Mouse (Mus musculus): ENCODE data around the gene Unc5c. TPM values are rescaled to one million over a fixed set of nuclear protein-coding genes. Genes with fewer than 3 reads are reported as not detected.

Unc5c gene
- 1 to 10 TPM in 1 of 2 experiments, under 1 TPM in 1; 0.86 to 1.1 TPM for total RNA-seq (2021)

GRCm38 (mm10) chr3:141465104-141465705 is at the start of gene Unc5c:
Unc5c (plus strand) TSS chr3:141465216.
- peak; percentile 68 for DNase-seq

- DNase-seq, result no peak
These were observed 7.5 kb upstream of the Unc5c start for GRCm38 (mm10) chr3:141457475-141457874.

GRCm38 (mm10) chr3:141462482-141462881 is 2.5 kb upstream of the Unc5c start:
- no peak for DNase-seq

GRCm38 (mm10) chr3:141464691-141465103 is 319 bp upstream of the Unc5c start:
- DNase-seq, result peak; percentile 51

GRCm38 (mm10) chr3:141466061-141466460 is 1.0 kb downstream of the Unc5c start:
- DNase-seq, result no peak

- no peak for DNase-seq
These were observed 1.8 kb downstream of the Unc5c start for GRCm38 (mm10) chr3:141466727-141467335.

GRCm38 (mm10) chr3:141469338-141469737 is 4.3 kb downstream of the Unc5c start:
- no peak for DNase-seq

GRCm38 (mm10) chr3:141473205-141473604 is 8.2 kb downstream of the Unc5c start:
- no peak for DNase-seq

- DNase-seq, result no peak
These were observed 10.4 kb downstream of the Unc5c start for GRCm38 (mm10) chr3:141475389-141475788.

GRCm38 (mm10) chr3:141475919-141476318 is 10.9 kb downstream of the Unc5c start:
- DNase-seq, result no peak

GRCm38 (mm10) chr3:141476670-141477069 is 11.7 kb downstream of the Unc5c start:
- no peak for DNase-seq

- DNase-seq, result no peak
These were observed 17.4 kb downstream of the Unc5c start for GRCm38 (mm10) chr3:141482465-141482864.

- DNase-seq, result no peak
These were observed 18.8 kb downstream of the Unc5c start for GRCm38 (mm10) chr3:141483665-141484431.

- no peak for DNase-seq
These were observed 20.2 kb downstream of the Unc5c start for GRCm38 (mm10) chr3:141485218-141485617.

- no peak for DNase-seq
These were observed 25.6 kb downstream of the Unc5c start for GRCm38 (mm10) chr3:141490647-141491046.

- DNase-seq, result peak; percentile 9
These were observed 26.4 kb downstream of the Unc5c start for GRCm38 (mm10) chr3:141491272-141491950.

- DNase-seq, result peak; percentile 47
These were observed 26.9 kb downstream of the Unc5c start for GRCm38 (mm10) chr3:141491951-141492310.

GRCm38 (mm10) chr3:141493000-141493399 is 28.0 kb downstream of the Unc5c start:
- peak; percentile 19 for DNase-seq

- DNase-seq, result no peak
These were observed 33.5 kb downstream of the Unc5c start for GRCm38 (mm10) chr3:141498348-141499056.

- DNase-seq, result no peak
These were observed 37.0 kb downstream of the Unc5c start for GRCm38 (mm10) chr3:141501845-141502505.

- DNase-seq, result no peak
These were observed 38.3 kb downstream of the Unc5c start for GRCm38 (mm10) chr3:141503331-141503730.

GRCm38 (mm10) chr3:141509772-141510171 is 44.8 kb downstream of the Unc5c start:
- DNase-seq, result no peak

All from heart, postnatal 4 days (tissue).